19 mouse cellular contexts compared by ENCODE assay signal in genomic region chr15:32260942-32261341, GRCm38 (mm10). TPM values are rescaled to one million over a fixed set of nuclear protein-coding genes. Genes with fewer than 3 reads are reported as not detected.
DNase-seq lines count a peak whose midpoint lies in the region; ATAC-seq and TF ChIP-seq lines count a peak whose summit lies in the region.
"Had no signal": no experiment of that assay in that cellular context is flagged by ENCODE, and none has a peak within 500 bp of the region (broad histone marks: within the 10 kb centered on the region; RNA-seq: fewer than 3 reads in every experiment).

No protein-coding gene starts in this region.

- no peak for TF ChIP-seq CTCF in midbrain, postnatal 0 days (IDR thresholded peaks at IDR 0.05)

- no peak overlapping the region for H3K4me2 ChIP-seq in hindbrain, embryonic 11.5 days (replicated peaks; ENCODE audit: low read depth, low read length)
- H3K4me2 ChIP-seq in hindbrain, embryonic 12.5 days (replicated peaks) = no peak overlapping the region
- no peak overlapping the region for H3K4me2 ChIP-seq in midbrain, embryonic 15.5 days
- H3K4me2 ChIP-seq in midbrain, postnatal 0 days (ENCODE audit: low read depth, low read length, poor library complexity, severe bottlenecking) = no peak overlapping the region
- H3K4me2 ChIP-seq in embryonic facial prominence, embryonic 14.5 days (ENCODE audit: low read depth, low read length) = no peak overlapping the region
- H3K4me2 ChIP-seq: heart, embryonic 15.5 days; hindbrain, embryonic 13.5 days; liver, embryonic 11.5 days; lung, embryonic 14.5 days had no signal

- H3K4me1 ChIP-seq in hindbrain, embryonic 11.5 days (replicated peaks; ENCODE audit: control insufficient read depth, insufficient read depth, low read length) = no peaks in the 10 kb centered on the region
- H3K4me1 ChIP-seq in hindbrain, embryonic 12.5 days = peaks cover 6% of the 10 kb centered on the region
- peaks cover 9% of the 10 kb centered on the region for H3K4me1 ChIP-seq in midbrain, embryonic 15.5 days
- no peaks in the 10 kb centered on the region for H3K4me1 ChIP-seq in midbrain, postnatal 0 days (ENCODE audit: insufficient read depth, low read length)
- peaks cover 55% of the 10 kb centered on the region for H3K4me1 ChIP-seq in embryonic facial prominence, embryonic 14.5 days (ENCODE audit: control insufficient read depth, insufficient read depth, low read length)

- H3K36me3 ChIP-seq in hindbrain, embryonic 11.5 days (ENCODE audit: control insufficient read depth, insufficient read depth, low read length) = no peaks in the 10 kb centered on the region
- no peaks in the 10 kb centered on the region for H3K36me3 ChIP-seq in hindbrain, embryonic 12.5 days
- H3K36me3 ChIP-seq in midbrain, embryonic 15.5 days (replicated peaks) = no peaks in the 10 kb centered on the region
- H3K36me3 ChIP-seq in midbrain, postnatal 0 days (ENCODE audit: insufficient read depth, low read length) = no peaks in the 10 kb centered on the region
- no peaks in the 10 kb centered on the region for H3K36me3 ChIP-seq in embryonic facial prominence, embryonic 14.5 days (ENCODE audit: control insufficient read depth, insufficient read depth, low read length)
- H3K36me3 ChIP-seq: heart, embryonic 15.5 days; hindbrain, embryonic 13.5 days had no signal

- H3K27me3 ChIP-seq in hindbrain, embryonic 11.5 days (ENCODE audit: control insufficient read depth, insufficient read depth, low read length) = no peaks in the 10 kb centered on the region
- no peaks in the 10 kb centered on the region for H3K27me3 ChIP-seq in hindbrain, embryonic 12.5 days
- no peaks in the 10 kb centered on the region for H3K27me3 ChIP-seq in midbrain, embryonic 15.5 days (replicated peaks)
- H3K27me3 ChIP-seq in midbrain, postnatal 0 days (ENCODE audit: insufficient read depth, low read length) = no peaks in the 10 kb centered on the region
- H3K27me3 ChIP-seq in embryonic facial prominence, embryonic 14.5 days (replicated peaks; ENCODE audit: control insufficient read depth, insufficient read depth, low read length) = no peaks in the 10 kb centered on the region
- H3K27me3 ChIP-seq: heart, embryonic 15.5 days; hindbrain, embryonic 13.5 days had no signal

- no peak for ATAC-seq in hindbrain, embryonic 11.5 days (ENCODE audit: low FRiP score)
- ATAC-seq in hindbrain, embryonic 12.5 days (ENCODE audit: low FRiP score) = no peak
- ATAC-seq in midbrain, embryonic 15.5 days (replicated peaks) = 0 out of 2 replicates have a peak, but pooled peaks have one; percentile 44
- no peak; the same call in 1 of the 2 replicates for ATAC-seq in midbrain, postnatal 0 days (ENCODE audit: low FRiP score)
- no peak; the same call in 1 of the 2 replicates for ATAC-seq in embryonic facial prominence, embryonic 14.5 days (ENCODE audit: low read depth)
- ATAC-seq: intestine, postnatal 0 days had no signal

- H3K9ac ChIP-seq in hindbrain, embryonic 11.5 days (ENCODE audit: low read depth, low read length) = no peak overlapping the region
- H3K9ac ChIP-seq in hindbrain, embryonic 12.5 days = no peak overlapping the region
- no peak overlapping the region for H3K9ac ChIP-seq in midbrain, embryonic 15.5 days
- no peak overlapping the region for H3K9ac ChIP-seq in midbrain, postnatal 0 days (replicated peaks; ENCODE audit: low read length, poor library complexity, severe bottlenecking)
- H3K9ac ChIP-seq in embryonic facial prominence, embryonic 14.5 days (ENCODE audit: low read depth, low read length) = no peak overlapping the region
- H3K9ac ChIP-seq: heart, embryonic 15.5 days; hindbrain, embryonic 13.5 days; lung, embryonic 14.5 days had no signal

- H3K9me3 ChIP-seq in hindbrain, embryonic 11.5 days (ENCODE audit: control insufficient read depth, low read length) = no peaks in the 10 kb centered on the region
- H3K9me3 ChIP-seq in hindbrain, embryonic 12.5 days (replicated peaks) = no peaks in the 10 kb centered on the region
- H3K9me3 ChIP-seq in midbrain, embryonic 15.5 days = no peaks in the 10 kb centered on the region
- H3K9me3 ChIP-seq in midbrain, postnatal 0 days (ENCODE audit: low read length) = no peaks in the 10 kb centered on the region
- H3K9me3 ChIP-seq in embryonic facial prominence, embryonic 14.5 days (ENCODE audit: control insufficient read depth, low read length) = no peaks in the 10 kb centered on the region
- H3K9me3 ChIP-seq: heart, embryonic 15.5 days; hindbrain, embryonic 13.5 days had no signal

- peak; percentile 35 for DNase-seq in hindbrain, embryonic 11.5 days (ENCODE audit: low spot score)
- no peak for DNase-seq in midbrain, postnatal 0 days (ENCODE audit: low spot score)
- DNase-seq in embryonic facial prominence, embryonic 14.5 days (ENCODE audit: low spot score) = peak; percentile 38
- peak; percentile 37 for DNase-seq in retina, embryonic 14.5 days (ENCODE audit: low spot score)
- DNase-seq in thymus, postnatal 4 days = no peak
- no peak for DNase-seq in lung, adult 18-20 months
- DNase-seq: adrenal gland, postnatal 10 days; cerebellum, adult 18-20 months; gastrocnemius, postnatal 10 days; heart, adult 2 months; kidney, postnatal 4 days; lung, embryonic 14.5 days had no signal

- WGBS in hindbrain, embryonic 11.5 days = 39% methylated on average over 5 of the region's 5 CpGs
- WGBS in hindbrain, embryonic 12.5 days = 37% methylated on average over 5 of the region's 5 CpGs
- 42% methylated on average over 5 of the region's 5 CpGs for WGBS in midbrain, embryonic 15.5 days
- WGBS in midbrain, postnatal 0 days = 38% methylated on average over 5 of the region's 5 CpGs
- 21% methylated on average over 5 of the region's 5 CpGs for WGBS in embryonic facial prominence, embryonic 14.5 days

- H3K27ac ChIP-seq in hindbrain, embryonic 11.5 days (ENCODE audit: low read depth, low read length) = no peak overlapping the region
- no peak overlapping the region for H3K27ac ChIP-seq in hindbrain, embryonic 12.5 days
- no peak overlapping the region for H3K27ac ChIP-seq in midbrain, embryonic 15.5 days
- no peak overlapping the region for H3K27ac ChIP-seq in midbrain, postnatal 0 days (ENCODE audit: low read depth, low read length)
- no peak overlapping the region for H3K27ac ChIP-seq in embryonic facial prominence, embryonic 14.5 days (replicated peaks; ENCODE audit: low read depth, low read length)
- H3K27ac ChIP-seq: heart, adult 2 months; heart, embryonic 15.5 days; hindbrain, embryonic 13.5 days had no signal

- no peak overlapping the region for H3K4me3 ChIP-seq in hindbrain, embryonic 11.5 days (ENCODE audit: low read depth, low read length)
- no peak overlapping the region for H3K4me3 ChIP-seq in hindbrain, embryonic 12.5 days
- H3K4me3 ChIP-seq in midbrain, embryonic 15.5 days = no peak overlapping the region
- H3K4me3 ChIP-seq in midbrain, postnatal 0 days (ENCODE audit: low read depth, low read length) = no peak overlapping the region
- H3K4me3 ChIP-seq in embryonic facial prominence, embryonic 14.5 days (ENCODE audit: low read depth, low read length) = no peak overlapping the region
- H3K4me3 ChIP-seq: erythroblast, embryonic 14.5 days; heart, adult 2 months; heart, embryonic 15.5 days; hindbrain, embryonic 13.5 days had no signal

RNA-seq across cellular contexts. Expression of gene Sema5a, which starts 16.3 kb away (rescaled TPM):
- polyA plus RNA-seq in hindbrain, embryonic 11.5 days (2014; fragmentation: Nextera tagmentation; extraction: Ambion mirVana) = 5.8 and 7.5 TPM in 2 replicates
- 11.2 and 11.6 TPM in 2 replicates for polyA plus RNA-seq in hindbrain, embryonic 12.5 days (2016; fragmentation: Nextera tagmentation; extraction: Ambion mirVana)
- polyA plus RNA-seq in midbrain, embryonic 15.5 days (2015; fragmentation: Nextera tagmentation; extraction: Ambion mirVana) = 6.5 and 8.7 TPM in 2 replicates
- 26.0 and 26.5 TPM in 2 replicates for total RNA-seq in midbrain, postnatal 0 days (2014; rRNA removed)
- polyA plus RNA-seq in midbrain, postnatal 0 days (2015; fragmentation: Nextera tagmentation; extraction: Ambion mirVana) = 5.6 and 5.8 TPM in 2 replicates
- 26.7 and 27.6 TPM in 2 replicates for polyA plus RNA-seq in embryonic facial prominence, embryonic 14.5 days (2014; fragmentation: Nextera tagmentation; extraction: Ambion mirVana)
- polyA plus RNA-seq: erythroblast, embryonic 14.5 days had no signal

Comparison
In these comparisons a context has a peak if more than half of its experiments do, and no peak if none do; other contexts are left out.
1. DNase-seq: peak in hindbrain, embryonic 11.5 days (single experiment), embryonic facial prominence, embryonic 14.5 days (single experiment) and retina, embryonic 14.5 days (single experiment); none in midbrain, postnatal 0 days (single experiment), thymus, postnatal 4 days (single experiment) and lung, adult 18-20 months (0 of 2).